Mouse (Mus musculus) stomach, postnatal 0 days (tissue): Measurements from ENCODE around the gene Col27a1.

Experiments used
- CTCF ChIP-seq: IDR thresholded peaks from 2 replicates; pipeline ENCODE4 v1.5.1; 2016; ENCODE audit warnings: antibody characterized with exemption, low read depth, mild to moderate bottlenecking, moderate library complexity
- EP300 ChIP-seq: optimal IDR thresholded peaks from 2 replicates; pipeline ENCODE3; 2016; ENCODE audit warnings: antibody characterized with exemption

DNA sequence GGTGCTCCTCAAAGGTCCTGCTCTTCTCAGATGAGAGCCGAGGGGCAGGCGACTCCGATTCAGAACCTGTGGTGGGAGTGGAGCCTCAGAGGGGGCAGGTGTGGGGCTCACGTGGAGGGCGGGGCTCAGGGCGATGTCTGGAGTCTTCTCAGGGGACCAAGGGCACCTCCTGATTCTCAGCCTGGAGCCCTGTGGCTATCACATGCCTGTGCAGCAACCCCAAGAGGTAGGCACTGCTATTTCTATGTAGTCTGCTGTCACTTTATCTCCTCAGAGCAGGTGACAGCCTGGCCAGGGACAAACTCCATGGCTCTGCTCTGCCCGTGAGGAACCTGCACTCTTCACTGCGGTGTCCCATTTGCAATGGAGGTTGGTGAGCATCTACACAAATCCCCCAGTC is 159.6 kb downstream of the Col27a1 start:
- no peak for TF ChIP-seq EP300
- TF ChIP-seq CTCF, result no peak
